Mouse (Mus musculus): ENCODE data around the gene Mafg.
"Not testable (repeated sequence)": the region's sequence is repeated elsewhere in the genome, so short reads cannot be mapped to it uniquely, and the experiment has no call there.

The Mafg gene

DNA sequence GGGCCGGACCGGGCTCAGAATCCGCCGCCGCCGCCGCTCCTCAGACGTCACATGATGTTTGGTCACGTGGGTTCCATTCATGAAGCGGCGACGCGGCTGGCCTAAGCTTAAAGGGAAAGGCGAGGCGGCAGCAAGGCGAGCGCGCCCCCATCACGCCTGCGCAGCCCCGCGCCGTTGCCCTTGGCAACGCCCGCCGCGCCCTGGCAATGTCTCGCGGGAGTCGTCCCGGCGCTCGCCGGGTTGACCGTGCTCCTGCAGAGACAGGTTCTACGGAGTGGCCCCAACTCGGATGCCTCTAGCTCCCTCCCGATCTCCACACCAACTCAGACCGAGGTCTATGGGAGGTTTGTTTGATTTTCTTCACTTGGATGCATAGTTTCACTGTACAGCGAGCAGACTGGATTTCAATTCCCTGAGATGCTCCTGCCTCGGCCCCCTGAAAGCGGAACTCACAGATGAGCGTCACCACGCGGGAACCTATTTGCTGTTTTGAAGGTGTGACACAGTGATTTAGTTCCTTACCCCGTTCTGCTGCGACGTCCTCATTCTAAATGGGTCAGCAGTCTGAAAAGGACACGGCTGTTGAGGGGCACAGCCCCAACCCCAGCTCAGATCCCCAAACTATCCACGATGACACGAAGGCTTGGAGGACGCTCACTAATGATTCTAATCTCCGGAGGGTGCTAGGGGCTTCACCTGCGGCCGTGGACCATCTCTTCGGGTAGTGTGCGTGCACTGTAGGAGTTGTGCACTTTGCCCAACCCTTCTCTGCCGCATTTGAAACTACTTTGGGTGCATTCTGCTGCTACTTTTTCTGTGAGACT lies at the start of gene Mafg:
Mafg (minus strand) TSS at position 81 of the 824 bp plus-strand sequence.
- peak; percentile 93 for DNase-seq (ENCODE audit: low read depth, low spot score)

DNA sequence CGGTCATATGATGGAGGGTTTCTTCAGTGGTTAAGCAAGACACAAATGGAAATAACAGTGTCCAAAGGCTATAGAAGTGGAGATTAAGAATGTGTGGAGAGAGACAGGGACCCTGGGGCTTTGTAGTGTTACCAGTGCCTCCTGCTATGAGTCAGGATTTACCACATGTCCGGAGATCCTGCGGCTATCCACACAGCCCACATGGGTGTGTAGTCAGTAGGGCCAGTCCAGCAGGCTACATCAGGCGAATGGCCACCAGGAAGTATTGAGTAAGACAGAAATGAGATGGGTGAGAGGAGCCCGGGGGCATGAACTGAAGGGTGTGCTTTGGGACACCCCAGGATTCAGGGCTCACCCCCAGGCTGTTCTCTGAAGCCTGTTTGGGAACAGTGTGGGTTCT lies 49.3 kb upstream of the Mafg start:
- no peak for DNase-seq (ENCODE audit: low read depth, low spot score)

DNA sequence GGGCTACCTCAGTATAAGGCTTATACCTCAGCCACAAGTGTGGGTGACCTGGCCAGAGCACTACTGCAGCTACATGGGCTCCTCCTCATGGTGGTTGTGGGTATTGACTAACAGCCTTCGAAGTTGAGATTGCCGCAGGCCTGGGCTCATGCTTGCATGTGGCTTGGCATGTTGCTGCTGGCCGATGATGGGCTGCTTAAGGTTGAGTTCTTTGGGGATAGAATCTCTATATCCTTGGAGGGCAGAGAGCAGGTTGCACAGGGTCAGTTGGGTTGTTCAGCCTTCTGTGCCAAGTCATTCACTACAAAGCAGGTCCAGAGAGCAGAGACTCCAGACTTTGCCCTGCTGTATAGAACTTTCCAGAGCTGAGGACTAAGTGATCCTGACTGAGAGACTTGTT lies 46.5 kb upstream of the Mafg start:
- no peak for DNase-seq (ENCODE audit: low read depth, low spot score)

DNA sequence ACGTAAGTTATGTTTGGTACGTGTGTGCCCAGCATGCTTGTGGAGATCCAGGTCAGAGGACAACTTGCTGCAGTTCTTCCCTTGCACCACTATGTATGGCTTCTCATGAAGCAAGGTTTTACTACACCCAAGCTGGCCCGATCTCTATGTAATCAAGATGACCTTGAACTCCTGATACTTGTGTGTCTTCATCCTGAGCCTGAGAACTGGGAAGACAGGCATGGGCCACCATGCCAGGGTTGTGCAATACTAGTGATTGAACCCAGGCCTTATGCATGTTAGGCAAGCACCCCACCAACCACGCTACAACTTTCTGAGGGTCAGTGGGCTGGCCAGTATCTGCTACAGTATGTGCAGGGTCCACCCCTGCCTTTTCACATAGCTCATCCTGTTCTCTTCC lies 43.6 kb upstream of the Mafg start:
- no peak for DNase-seq (ENCODE audit: low read depth, low spot score)

DNA sequence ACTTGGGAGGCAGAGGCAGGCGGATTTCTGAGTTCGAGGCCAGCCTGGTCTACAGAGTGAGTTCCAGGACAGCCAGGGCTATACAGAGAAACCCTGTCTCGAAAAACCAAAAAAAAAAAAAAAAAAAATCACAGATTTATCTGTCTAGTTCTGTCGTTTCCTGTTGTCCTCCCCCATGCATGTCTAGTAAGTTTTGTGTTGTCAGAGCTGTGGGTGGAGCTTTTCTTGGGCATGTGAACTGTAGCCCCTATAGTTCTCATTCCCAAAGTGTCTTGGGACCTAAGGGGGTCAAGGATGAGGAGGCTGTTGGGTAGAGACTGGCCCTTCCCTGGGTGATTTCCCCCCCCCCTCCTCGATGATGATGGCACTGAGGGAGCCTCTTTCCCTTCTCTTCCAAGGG lies 42.5 kb upstream of the Mafg start:
- DNase-seq (ENCODE audit: low read depth, low spot score) = not testable (repeated sequence)

DNA sequence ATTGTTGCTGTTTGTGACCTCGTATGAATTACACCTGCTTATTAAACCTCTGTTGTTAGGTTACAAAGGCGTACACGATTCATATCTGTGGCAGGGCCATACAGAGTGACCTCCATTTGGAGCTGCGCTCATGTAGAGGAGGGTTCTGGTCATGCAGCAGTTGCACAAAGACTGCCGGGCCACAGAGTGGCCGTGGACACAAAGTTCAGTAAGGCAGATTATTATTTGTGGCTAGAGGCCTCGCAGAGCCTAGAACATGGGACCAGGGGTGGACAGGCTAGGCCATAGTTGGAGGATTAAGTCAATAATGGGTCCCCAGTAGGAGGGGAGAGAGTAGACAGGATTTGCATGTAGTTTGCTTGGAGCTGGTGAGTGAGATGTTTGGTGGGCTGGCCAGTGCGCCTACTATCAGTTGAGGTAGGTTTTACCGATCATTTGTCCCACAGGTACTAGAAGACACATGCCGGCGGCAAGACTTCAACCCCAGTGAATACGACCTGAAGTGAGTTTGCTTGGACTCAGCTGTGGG lies 40.3 kb upstream of the Mafg start:
- no peak for DNase-seq (ENCODE audit: low read depth, low spot score)

DNA sequence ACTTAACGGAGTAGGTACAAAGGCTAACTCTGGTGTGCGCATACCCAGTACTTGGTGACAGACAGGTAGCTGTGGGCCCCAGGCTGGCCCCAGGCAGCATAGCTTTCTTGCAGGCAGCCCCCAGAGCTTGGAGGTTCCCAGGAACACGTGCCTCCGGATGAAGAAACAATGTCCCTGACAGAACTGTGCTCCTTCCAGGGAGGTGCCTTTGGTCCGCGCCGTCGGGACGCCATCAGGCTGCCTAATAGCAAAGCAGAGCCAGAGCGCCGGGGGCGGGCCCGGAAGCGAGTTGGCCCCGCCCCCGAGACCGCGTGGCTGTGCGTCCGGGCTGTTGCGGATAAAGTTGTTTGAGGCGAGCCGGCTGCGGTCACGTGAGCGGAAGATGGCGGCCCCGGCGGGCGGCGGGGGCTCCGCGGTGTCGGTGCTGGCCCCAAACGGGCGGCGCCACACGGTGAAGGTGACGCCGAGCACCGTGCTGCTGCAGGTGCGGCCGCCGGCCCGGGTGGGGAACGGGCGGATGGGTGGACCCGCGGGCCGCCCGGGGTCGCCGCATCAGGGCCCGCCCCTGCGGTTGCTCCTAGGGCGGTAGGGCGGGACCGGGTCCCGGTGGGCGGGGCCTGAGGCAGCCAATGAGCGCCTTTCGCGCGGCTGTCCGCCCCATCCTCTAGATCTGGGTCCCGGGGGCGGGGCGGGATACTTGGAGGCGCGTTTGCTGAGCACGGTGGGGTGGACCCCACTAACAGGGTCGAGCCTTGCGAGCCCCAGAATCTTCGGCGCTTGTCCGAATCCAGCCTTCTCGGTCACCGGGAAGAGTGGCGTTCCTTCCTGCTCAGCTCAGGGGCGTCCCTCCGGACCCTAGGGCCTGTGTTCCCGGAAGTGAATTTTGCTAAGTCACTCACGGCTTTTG lies 39.5 kb upstream of the Mafg start, which contains the start of gene Aspscr1:
Aspscr1 (plus strand) TSS at position 287 of the 907 bp plus-strand sequence.
- peak; percentile 87 for DNase-seq (ENCODE audit: low read depth, low spot score)

DNA sequence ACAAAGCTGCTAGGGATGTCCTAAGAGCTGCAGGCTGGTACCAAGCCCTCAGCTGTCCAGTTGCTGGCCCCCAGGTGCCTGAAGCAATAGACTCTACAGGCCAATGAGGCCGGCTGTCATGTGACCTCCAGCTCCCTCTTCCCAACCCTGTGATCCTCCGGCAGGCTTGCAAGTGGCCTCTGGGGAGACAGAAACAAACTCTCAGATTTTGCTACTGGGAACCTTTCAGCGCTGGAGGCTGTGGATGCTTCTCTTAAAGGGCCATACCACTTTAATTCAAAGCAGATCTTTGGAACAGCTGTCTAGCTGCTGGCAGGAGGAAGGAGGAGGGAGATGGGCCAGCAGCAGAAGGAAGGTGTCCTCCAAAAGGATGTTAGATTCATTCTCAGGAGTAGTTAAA lies 33.2 kb upstream of the Mafg start:
- DNase-seq (ENCODE audit: low read depth, low spot score) = no peak

DNA sequence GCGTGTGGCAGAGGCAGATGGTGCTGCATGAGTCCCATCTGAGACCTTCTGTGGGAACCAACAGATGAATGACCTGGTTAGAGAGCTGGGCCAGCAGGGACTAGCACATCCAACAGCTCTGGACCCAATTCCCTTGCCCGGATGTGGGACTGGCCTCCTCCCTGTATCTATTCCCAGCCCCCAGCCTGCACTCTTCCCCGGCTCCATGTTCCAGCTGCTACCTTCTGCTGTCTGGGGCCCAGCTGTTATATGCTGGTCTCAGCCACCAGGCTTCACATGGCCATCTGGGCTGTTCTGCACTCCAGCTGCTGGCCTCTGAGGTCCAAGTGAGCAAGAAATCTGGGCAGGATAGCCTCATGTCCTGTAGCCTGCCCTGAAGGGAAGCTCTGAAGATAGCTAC lies 32.0 kb upstream of the Mafg start:
- no peak for DNase-seq (ENCODE audit: low read depth, low spot score)

DNA sequence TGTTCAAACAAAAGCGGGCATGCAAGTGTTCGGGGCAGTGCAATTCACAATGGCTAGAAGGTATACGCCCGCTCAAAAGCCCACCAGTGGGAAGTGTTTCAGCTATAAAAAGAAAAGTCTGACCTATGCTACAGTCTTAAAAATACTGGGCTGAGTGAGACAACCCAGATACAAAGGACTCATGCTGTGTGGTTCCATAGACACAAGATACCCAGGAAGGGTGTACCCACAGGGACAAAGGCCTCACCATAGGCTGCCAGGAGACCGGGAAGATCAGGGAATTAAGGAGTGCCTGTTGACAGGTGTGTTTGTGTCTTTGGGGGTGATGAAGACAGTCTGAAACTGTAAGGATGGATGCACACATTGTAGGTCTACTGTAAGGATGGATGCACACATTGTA lies 30.3 kb upstream of the Mafg start:
- no peak for DNase-seq (ENCODE audit: low read depth, low spot score)

DNA sequence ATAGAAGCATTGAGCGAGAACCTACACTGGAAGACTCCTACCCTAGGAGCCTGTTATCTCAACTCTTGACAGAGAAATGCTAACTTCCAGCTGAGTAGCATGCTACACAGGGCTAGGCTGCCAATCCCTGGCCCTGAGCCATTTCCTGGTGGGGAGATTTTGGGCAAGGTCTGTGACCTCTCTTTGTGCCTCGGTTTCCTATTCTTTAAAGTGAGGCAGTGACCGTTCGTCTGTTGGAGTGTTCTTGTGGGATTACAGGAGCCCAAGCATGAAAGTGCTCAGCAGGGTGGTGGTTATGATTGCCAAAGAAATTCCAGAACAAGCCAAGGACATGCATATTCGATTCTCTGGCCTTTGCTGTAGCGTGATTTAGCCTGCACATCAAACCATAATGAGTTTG lies 29.4 kb upstream of the Mafg start:
- no peak for DNase-seq (ENCODE audit: low read depth, low spot score)

DNA sequence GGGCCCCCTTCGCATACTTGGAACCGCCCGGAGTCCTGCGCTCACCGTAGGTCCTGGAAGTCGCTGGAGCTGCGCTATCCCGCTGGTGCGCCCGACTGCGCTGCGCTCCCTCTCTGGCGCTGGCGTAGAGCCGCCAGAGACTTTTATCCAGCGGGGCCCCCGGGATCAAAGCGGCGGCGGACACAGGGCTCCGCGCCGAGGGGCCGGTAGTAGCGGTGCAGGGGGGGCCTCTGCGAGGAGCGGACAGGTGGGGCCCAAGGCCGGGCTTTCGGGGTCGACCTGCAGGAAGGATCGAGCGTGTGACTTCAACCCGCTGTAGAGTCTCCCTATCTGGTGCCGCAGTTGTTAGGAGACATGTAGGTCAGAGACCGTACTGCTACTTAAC lies 27.7 kb upstream of the Mafg start, which contains the start of gene Notum:
Notum (minus strand) TSS at position 100 of the 385 bp plus-strand sequence.
- DNase-seq (ENCODE audit: low read depth, low spot score) = no peak

DNA sequence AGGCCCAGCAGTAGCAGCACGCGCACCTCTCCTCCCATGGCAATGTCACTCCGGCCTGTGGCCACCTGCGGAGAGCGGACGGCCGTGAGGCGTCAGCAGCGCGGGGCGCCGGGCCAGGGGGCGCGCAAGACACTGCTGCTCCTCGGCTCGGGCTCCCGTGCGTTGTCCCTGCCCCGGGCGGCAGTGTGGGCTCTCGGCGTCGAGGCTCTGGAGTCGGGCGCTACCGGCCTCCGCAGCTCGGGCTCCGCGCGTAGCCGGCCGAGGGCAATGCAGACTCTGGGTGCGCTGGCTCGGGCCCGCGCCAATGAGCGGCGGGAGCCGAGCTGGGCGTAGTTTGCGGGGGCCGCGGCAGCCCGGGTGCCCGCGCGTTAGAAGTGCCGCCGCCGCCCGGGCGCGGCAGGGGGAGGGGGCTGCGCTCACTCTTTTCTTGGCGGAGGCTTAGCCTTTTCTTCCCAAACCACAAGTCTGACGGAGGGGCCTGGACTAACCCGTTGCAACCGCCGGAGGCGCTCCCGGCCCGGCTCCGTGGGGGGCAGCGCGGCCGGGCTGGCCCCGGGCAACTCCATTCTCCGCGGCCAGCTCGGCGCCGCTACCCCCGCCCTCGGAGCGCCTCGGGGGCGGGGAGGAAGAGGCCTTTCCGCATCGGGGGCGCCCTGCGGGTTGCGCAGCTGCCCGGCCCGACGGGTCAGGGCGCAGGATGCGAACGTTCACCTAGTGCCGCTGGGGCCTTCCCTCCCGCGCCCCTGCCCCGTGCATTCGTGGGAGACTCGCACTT lies 27.1 kb upstream of the Mafg start:
- DNase-seq (ENCODE audit: low read depth, low spot score) = no peak

DNA sequence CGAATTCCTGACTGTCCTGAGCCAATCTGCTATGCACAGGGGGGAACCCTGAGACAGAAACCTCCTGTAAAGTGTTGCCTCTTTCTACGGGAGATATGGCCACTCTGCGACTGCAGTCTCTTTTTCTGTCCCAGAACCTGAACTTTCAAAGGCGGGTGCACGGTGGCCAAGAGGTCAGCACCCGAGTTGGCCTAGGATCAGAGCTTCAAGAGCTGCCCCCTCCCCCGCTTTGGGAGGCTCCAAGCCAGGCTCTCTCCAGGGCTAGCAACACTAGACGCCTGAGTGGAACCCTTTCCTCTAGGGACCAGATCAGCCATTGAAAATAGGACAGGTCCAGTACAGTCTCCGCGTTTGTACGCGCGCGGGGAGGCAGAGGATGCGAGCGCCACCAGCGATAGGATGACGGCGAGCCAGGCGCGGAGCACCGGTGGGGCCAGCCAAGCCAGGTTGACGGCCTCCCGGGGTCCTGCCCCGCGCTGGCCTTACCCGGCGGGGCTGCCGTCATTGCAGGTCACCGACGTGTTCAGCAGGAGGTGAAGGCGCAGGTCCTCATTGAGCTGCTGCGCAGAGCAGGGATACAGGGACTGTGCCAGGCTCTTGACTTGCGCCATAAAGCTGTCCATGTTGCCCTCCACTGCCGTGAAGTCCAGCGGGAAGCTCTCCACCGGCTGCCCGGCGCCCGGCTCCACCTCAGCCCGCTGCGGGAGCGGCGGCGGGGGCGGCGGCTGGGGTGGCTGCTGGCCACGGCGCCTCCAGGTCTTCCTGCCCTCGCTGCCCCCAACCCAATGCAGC lies 26.3 kb upstream of the Mafg start:
- no peak for DNase-seq (ENCODE audit: low read depth, low spot score)

DNA sequence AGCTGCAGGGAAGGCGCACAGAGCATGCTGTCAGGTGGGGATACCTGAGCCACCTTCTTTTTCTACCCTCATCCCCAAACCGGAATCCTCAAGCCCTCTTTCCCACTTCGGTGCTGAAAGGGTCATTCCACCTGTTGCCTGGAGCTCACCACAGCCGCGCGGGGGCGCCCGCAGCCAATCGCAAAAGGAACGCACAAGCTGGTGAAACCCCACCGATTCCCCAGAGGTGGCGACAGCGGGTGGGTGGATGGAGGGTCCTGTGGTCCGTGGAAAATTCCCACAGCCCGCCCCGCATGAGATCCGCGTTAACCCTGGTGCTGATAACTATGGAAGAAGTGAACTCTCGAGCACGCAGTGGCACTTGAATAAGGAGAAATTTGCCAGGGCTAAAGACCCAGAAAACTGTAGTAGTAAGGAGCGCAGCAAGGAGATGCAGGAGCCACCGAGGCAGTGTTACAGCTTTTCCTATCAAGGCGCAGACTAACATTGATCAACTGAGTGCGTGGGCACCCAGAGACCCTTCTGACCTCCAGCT lies 25.5 kb upstream of the Mafg start:
- peak; percentile 67 for DNase-seq (ENCODE audit: low read depth, low spot score)

DNA sequence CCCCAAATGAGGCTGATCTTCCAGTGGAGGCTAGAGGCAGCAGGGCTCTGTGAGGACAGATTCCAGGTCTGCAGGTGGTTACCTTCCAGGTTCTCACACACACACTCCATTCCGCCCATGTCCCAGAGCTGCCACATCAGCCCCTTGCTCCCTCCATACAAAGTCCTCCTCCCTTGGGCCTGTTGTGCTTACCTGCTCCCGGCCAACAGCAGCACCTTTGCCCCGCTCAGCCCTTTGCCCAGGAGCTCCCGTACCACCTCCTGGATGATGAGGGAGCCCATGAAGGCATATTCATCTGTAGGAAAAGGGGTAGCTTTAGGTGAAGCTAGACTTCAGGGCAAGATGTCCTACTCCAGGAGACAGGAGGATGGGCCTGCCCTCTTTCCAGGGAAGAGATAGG lies 23.9 kb upstream of the Mafg start:
- DNase-seq (ENCODE audit: low read depth, low spot score) = no peak

DNA sequence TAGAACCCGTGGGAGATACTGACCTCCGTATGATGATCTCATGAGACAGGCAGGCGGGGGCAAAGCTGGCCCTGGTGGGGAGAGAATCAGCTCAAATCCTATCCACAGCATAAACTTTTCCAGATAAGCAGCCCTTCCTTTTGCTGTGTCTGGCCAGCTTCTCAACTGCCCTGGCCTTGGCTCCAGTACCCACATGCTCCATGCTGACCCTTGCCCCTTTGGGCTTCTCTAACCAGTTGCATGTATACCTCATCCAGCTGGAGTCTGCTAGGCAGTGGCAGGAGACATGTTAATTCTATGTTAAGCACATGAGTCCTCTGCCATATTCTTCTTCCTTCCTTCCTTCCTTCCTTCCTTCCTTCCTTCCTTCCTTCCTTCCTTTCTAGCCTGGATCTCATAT lies 21.3 kb upstream of the Mafg start:
- DNase-seq (ENCODE audit: low read depth, low spot score) = no peak

DNA sequence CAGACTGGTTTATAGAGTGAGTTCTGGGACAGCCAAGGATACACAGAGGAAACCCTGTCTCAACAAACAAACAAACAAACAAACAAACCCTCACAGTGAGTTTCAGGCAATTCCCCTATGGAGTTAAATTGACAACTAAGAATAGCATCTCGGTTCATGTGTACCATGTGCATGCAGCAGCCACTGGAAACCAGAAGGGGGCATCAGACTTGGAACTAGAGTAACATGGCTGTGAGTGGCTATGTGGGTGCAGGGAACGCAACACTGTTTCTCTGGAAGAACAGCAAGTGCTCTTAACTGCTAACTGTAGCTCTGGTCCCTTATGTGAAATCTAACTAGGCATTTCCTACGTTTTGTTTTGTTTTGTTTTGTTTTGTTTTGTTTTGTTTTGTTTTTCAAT lies 18.5 kb upstream of the Mafg start:
- no peak for DNase-seq (ENCODE audit: low read depth, low spot score)

DNA sequence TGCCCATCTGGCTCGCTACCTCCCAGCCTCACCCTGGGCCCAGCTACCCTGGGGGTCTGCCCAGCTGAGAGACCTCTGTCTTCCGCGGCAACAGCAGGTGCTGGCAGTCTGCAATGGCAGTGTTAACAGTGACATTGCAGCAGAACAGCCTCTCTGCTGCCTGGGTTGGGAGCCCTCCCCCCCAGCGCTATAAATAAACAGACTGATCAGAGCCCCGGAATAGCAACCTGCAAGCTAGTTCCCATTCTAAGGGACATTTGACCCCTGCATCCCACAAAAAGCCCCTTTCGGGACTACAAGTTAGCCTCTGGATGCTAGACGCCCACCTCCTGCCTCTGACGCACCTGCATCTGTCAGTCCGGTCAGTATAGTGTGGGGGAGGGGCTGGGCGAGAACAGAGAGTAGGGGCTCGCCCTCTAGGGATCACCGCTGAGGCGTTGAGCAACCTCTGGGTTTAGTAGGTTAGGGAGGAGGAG lies 14.6 kb upstream of the Mafg start, which contains the start of gene Myadml2:
Myadml2 (minus strand) TSS at position 158 of the 476 bp plus-strand sequence.
- no peak for DNase-seq (ENCODE audit: low read depth, low spot score)
